Mouse (Mus musculus) liver, adult 2 months (tissue): ENCODE data around the gene Anks3.

Experiments
- CTCF ChIP-seq: fragments of 200-500 bp; IDR thresholded peaks from 2 replicates; pipeline ENCODE4 v1.5.1; 2011; ENCODE audit warnings: low read depth, low read length, control low read depth
- POLR2A ChIP-seq: fragments of 200-500 bp; IDR thresholded peaks from 2 replicates; pipeline ENCODE4 v1.6.1; 2011; ENCODE audit warnings: low read length, control low read depth; ENCODE audit not compliant: insufficient read depth; ENCODE audit errors: extremely low read depth

DNA sequence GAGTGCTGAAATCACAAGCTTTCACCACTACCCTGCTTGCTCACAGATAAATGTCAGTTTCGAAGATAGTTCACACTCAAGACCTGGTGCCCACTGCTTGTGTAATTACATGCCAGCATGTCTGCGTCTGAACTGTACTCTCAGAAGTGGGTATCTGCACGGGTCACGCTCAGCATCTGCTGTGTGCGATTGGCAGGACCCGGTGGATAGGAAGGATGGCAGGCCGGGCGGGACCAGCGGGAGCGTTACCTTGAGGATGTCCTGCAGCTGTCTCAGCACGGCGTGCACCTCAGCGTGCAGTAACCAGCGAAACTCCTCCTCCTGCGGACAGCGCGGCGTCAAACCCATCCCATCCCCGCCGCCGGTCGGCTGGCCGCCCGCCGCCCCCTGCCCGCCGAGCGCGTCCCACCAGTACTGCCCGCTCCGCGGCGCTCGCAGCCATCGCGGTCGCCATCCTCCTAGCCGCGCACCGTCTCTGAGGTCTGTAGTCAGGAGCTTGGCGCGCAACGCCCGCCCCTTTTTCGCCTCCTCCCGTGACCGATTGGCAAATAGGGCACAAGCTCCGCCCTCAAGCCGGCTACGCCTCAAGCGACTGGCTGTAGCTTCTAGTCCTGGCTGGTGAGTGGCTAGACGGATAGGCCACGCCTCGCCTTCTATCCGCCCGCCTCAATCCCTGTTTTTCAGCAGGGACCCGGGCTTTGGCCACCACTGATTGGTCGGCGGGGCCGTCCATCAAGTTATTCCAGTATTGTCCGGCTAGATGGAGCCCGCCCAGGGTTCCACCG lies 49.2 kb upstream of the Anks3 start, which contains the start of gene Rogdi:
- TF ChIP-seq CTCF = peak; percentile 29; the same call in 1 of the 2 replicates
- TF ChIP-seq POLR2A = peak; percentile 77
